Comparison of ENCODE assay signal across 14 mouse cellular contexts in the genomic region with DNA sequence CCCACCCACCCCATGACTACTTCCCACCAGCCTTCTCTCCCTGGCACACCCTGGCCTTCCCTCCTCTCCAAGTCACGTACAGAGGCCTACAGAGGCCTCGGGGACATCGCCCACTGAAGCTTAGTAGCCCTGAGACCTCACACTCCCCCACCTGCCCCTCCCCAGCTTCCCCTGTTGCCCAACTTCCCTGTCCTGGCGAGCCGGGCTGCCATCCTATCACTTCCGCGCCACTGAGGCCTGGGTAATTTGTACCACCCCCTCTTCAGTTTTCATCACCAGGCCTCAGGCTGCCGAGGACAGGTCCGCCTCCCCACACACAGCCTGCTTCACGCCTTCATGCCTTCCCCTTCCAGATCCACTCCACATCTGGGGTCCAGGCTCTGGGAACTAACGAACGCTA.
"Had no signal": no experiment of that assay in that cellular context is flagged by ENCODE, and none has a peak within 500 bp of the region (broad histone marks: within the 10 kb centered on the region; RNA-seq: fewer than 3 reads in every experiment).

No protein-coding gene starts in this region.

- H3K4me3 ChIP-seq: kidney, embryonic 15.5 days; limb, embryonic 13.5 days; midbrain, embryonic 13.5 days; myocyte; neural tube, embryonic 12.5 days; stomach, embryonic 15.5 days had no signal

- H3K27ac ChIP-seq: kidney, embryonic 15.5 days; limb, embryonic 13.5 days; midbrain, embryonic 13.5 days; neural tube, embryonic 12.5 days; stomach, embryonic 15.5 days had no signal

- H3K4me2 ChIP-seq: kidney, embryonic 15.5 days; limb, embryonic 13.5 days; midbrain, embryonic 13.5 days; neural tube, embryonic 12.5 days; stomach, embryonic 15.5 days had no signal

- H3K36me3 ChIP-seq: kidney, embryonic 15.5 days; limb, embryonic 13.5 days; midbrain, embryonic 13.5 days; neural tube, embryonic 12.5 days; stomach, embryonic 15.5 days had no signal

- DNase-seq: kidney, adult 18-20 months; kidney, postnatal 14 days; left cerebral cortex, postnatal 4 days; lung, adult 18-20 months; lung, postnatal 4 days; retina, postnatal 1 day; right cerebral cortex, postnatal 14 days; thymus, postnatal 4 days had no signal

- ATAC-seq: midbrain, embryonic 13.5 days had no signal

- H3K9me3 ChIP-seq: kidney, embryonic 15.5 days; limb, embryonic 13.5 days; midbrain, embryonic 13.5 days; neural tube, embryonic 12.5 days; stomach, embryonic 15.5 days had no signal

- H3K27me3 ChIP-seq: midbrain, embryonic 13.5 days; neural tube, embryonic 12.5 days; stomach, embryonic 15.5 days had no signal

- H3K4me1 ChIP-seq: stomach, embryonic 15.5 days had no signal

- H3K9ac ChIP-seq: kidney, embryonic 15.5 days; limb, embryonic 13.5 days; midbrain, embryonic 13.5 days; neural tube, embryonic 12.5 days; stomach, embryonic 15.5 days had no signal
